Mouse (Mus musculus): ENCODE measurements around the gene Glb1. TPM values are rescaled to one million over a fixed set of nuclear protein-coding genes. Genes with fewer than 3 reads are reported as not detected.
A peak's percentile ranks its signal among the peaks of the same experiment; 100 is the strongest.
"Not testable (repeated sequence)": the region's sequence is repeated elsewhere in the genome, so short reads cannot be mapped to it uniquely, and the experiment has no call there.

Gene Glb1
- total RNA-seq, 2 experiments from 2014 or later = 20.1 to 20.9 TPM

- DNase-seq (ENCODE audit: low spot score in 2 of 2) = peak in 1 of 2 experiments; percentile 72
These were observed 99.1 kb downstream of the Glb1 start for GRCm38 (mm10) chr9:114499783-114500515.

GRCm38 (mm10) chr9:114501111-114501510 is 100.2 kb downstream of the Glb1 start:
- DNase-seq (ENCODE audit: low spot score in 2 of 2) = no peak

- DNase-seq (ENCODE audit: low spot score in 2 of 2) = no peak
These were observed 101.0 kb downstream of the Glb1 start for GRCm38 (mm10) chr9:114501913-114502312.

DNA sequence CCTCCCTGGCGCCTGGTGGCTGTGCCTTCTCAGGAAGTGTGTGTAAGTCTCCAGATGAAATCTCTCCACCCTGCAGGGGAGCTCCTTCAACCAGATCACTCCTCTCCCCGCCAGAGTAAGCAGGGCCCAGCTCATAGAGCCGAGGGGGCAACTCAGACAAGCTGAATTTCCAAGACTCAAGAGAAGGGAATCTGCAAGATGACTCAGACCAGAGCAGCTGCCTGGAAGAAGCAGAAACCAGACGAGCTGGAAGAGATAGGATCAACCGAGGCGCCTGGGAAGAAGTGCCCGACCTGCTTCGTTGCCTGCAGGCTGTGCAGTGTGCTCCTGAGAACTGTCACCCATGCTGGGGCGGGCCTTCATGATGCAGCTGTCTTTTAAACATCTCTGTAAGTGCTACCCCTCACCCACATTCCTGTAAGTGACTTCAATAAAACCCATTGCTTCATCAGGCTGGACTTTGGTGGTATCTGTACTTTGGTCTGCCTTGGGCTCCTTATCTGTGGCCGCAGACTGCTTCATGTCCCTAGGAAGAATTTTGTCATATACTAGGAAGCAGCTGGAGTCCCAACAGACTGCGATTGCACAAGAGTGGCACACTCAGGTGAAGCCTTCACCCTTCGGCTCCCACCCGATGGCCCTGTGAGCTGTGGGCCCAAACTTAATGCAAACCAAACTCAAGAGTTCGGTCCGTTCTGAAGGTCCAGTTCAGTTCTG is 102.0 kb downstream of the Glb1 start:
- no peak for DNase-seq (ENCODE audit: low spot score in 2 of 2)

DNA sequence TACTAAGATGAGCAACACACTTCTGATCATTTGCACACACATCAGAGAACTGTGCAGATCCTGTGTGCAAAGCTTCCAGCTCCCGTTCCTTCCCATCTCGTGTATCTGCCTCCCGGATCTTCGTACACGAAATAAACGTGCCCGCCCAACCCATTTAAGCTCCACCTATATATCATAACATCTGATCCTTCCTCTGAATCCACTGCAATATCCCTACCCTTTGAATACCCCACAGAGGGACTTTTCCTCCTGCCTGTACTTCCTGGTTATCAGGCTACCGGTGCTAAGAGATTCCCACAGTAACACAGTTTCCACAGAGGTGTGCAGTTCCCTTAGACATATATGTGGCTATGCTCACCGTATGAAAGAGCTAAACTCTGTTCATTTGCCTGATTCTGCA is 103.9 kb downstream of the Glb1 start, which contains the start of gene Ccr4:
Gene Ccr4, minus strand, starts transcription at position 101 of the 400 bp plus-strand sequence.
- no peak for DNase-seq (ENCODE audit: low spot score in 2 of 2)

GRCm38 (mm10) chr9:114506564-114506963 is 105.7 kb downstream of the Glb1 start:
- DNase-seq (ENCODE audit: low spot score in 2 of 2) = no peak

- no peak for DNase-seq (ENCODE audit: low spot score in 2 of 2)
These were observed 106.5 kb downstream of the Glb1 start for GRCm38 (mm10) chr9:114507421-114507820.

DNA sequence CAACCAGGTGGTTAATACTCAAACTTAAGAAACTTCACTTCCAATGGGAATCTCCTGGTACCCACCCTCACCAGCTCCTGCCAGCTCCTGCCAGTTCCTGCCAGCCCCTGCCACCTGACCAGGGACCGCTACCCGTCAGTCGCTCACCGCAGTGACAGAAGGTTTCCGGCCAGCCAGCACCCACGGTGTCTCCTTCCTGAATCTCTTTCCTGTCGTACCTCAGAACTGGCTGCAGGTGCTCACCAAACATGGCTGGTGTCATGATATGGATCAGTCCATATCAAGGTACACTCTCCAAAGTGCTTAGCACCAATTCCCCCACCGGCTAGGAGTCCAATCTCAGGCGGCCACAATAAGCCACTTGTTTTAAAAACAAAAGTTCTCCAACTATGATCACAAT is 108.9 kb downstream of the Glb1 start:
- DNase-seq (ENCODE audit: low spot score in 2 of 2) = no peak

DNA sequence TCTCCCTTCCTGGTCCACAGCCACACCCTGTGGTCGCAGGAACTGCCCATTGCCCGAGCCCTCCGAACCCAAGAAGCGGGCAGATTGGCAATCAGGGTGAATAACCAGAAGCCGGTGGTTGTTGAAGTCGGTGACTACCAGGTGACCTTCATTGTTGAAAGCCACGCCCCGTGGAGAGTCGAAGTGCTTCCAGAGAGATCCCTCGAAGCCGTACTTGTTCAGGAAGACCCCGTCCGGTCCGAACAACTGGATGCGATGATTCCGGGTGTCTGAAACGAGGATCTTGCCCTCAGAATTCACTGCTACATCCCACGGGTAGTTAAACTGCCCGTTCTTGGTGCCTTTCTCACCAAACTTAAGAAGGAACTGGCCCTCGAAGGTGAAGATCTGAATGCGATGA is 112.0 kb downstream of the Glb1 start:
- DNase-seq (ENCODE audit: low spot score in 2 of 2) = no peak

GRCm38 (mm10) chr9:114515364-114515763 is 114.5 kb downstream of the Glb1 start, which contains the start of gene C130032M10Rik:
Gene C130032M10Rik (plus strand): TSS chr9:114515697.
- DNase-seq (ENCODE audit: low spot score in 2 of 2) = no peak

DNA sequence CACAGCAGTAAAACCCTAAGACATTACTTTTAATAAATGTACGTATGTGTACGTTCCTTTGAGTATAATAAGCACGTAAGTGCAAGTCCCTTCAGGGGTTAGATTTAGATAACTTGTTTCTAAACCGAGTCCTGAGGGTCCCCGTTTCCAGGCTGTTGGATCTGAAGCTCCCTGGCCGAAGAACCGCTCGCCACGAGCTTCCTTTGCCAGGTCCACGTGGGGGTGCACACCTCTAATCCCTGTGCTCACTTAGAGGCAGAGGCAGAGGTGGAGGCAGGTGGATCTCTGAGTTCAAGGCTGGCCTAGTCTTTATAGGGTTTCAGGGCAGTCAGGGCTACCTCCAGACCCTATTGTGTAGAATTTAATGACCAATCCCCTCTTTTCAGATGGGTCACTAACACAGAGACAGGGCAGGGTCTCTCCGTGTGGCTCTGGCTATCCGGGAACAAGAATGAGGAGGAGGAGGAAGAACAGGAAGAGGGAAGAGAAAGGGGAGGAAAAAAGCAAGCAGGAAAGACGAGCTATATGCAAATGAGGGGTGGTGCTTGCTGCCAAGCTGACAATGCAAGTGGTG is 117.1 kb downstream of the Glb1 start:
- no peak for DNase-seq (ENCODE audit: low spot score in 2 of 2)

- DNase-seq (ENCODE audit: low spot score in 2 of 2) = no peak
These were observed 118.1 kb downstream of the Glb1 start for GRCm38 (mm10) chr9:114518812-114519477.

- DNase-seq (ENCODE audit: low spot score in 2 of 2) = not testable (repeated sequence)
These were observed 119.7 kb downstream of the Glb1 start for GRCm38 (mm10) chr9:114520529-114520928.

GRCm38 (mm10) chr9:114522041-114522440 is 121.2 kb downstream of the Glb1 start:
- DNase-seq (ENCODE audit: low spot score in 2 of 2) = no peak

DNA sequence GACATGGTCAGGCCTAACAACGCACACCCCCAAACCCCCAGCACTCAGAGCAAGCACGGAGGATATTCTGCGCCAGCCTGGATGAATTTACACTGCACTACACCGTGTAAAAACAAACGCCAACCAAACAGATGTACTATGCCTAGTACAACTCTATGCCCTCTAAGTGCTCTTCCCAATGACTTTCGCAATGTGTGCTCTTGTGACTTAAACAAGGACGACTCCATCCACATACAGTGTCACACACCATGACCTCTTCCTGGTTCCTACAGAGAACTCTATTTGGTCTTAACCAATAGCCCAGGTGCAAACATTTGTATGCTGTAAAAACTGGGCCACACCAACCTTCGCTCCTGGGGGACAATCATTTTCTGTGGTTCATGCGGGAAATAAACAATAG is 121.6 kb downstream of the Glb1 start:
- no peak for DNase-seq (ENCODE audit: low spot score in 2 of 2)

Other genes with a start within 250 kb of the Glb1 start
- gene Bcl2a1c, start 70.9 kb upstream of the Glb1 start, total RNA-seq (2021) = not detected
- gene Crtap, start 10.4 kb upstream of the Glb1 start, total RNA-seq (2021) = 1 to 10 TPM; 6.8 to 7.8 TPM
- 10 to 100 TPM; 11.3 to 11.6 TPM for gene Tmppe, start within 50 bp of the Glb1 start, total RNA-seq (2021)
- gene Ccr4, start 103.8 kb downstream of the Glb1 start, total RNA-seq (2021) = not detected
- not detected for gene C130032M10Rik, start 114.6 kb downstream of the Glb1 start, total RNA-seq (2021)
- gene Trim71, start 163.3 kb downstream of the Glb1 start, total RNA-seq (2021) = 1 to 10 TPM; 1.2 to 2.0 TPM
- 10 to 100 TPM; 50.5 to 54.1 TPM for gene Cnot10, start 239.1 kb downstream of the Glb1 start, total RNA-seq (2021)